Mouse (Mus musculus) liver, embryonic 16.5 days (tissue): ENCODE results near the gene Rab14. TPM values are rescaled to one million over a fixed set of nuclear protein-coding genes. Genes with fewer than 3 reads are reported as not detected.

ENCODE experiments used
- polyA plus RNA-seq: library from polyadenylated mRNA; unstranded; fragments of >200 nt; fragmentation: Nextera tagmentation; extraction: Ambion mirVana; gene quantifications from 2 replicates; pipeline ENCODE4 v1.2.1, GENCODE M21; 2015

Rab14 gene
- polyA plus RNA-seq, 1 experiment from 2014 or later: 114 TPM

Other genes with a start within 250 kb of the Rab14 start
- gene Traf1, start 239.3 kb downstream of the Rab14 start, polyA plus RNA-seq: 0.08 and 0.13 TPM in 2 replicates
- gene Hc, start 139.7 kb downstream of the Rab14 start, polyA plus RNA-seq: 69.0 and 72.4 TPM in 2 replicates
- 51.6 and 55.6 TPM in 2 replicates for gene AI182371, start 99.6 kb downstream of the Rab14 start, polyA plus RNA-seq
- 7.9 and 8.4 TPM in 2 replicates for gene Cntrl, start 91.6 kb downstream of the Rab14 start, polyA plus RNA-seq
- 163 and 188 TPM in 2 replicates for gene Gsn, start 55.3 kb upstream of the Rab14 start, polyA plus RNA-seq
- gene Stom, start 135.9 kb upstream of the Rab14 start, polyA plus RNA-seq: 181 and 189 TPM in 2 replicates
- gene 4930568D16Rik, start 166.6 kb upstream of the Rab14 start, polyA plus RNA-seq: not detected in 2 replicates
- gene 4930402F06Rik, start 196.1 kb upstream of the Rab14 start, polyA plus RNA-seq: not detected in 2 replicates